Mouse (Mus musculus) forebrain, embryonic 10.5 days (tissue): ENCODE data around the gene Ocln. TPM values are rescaled to one million over a fixed set of nuclear protein-coding genes. Genes with fewer than 3 reads are reported as not detected.

Experiments
- DNase-seq: peaks from one replicate; pipeline ENCODE4 v3.0.0-alpha.2; 2017; ENCODE audit warnings: low spot score; ENCODE audit errors: extremely low spot score
- H3K27ac ChIP-seq: fragments of 300-500 bp; sonication (generic); 2 replicates; pipeline ENCODE4 v1.5.1; 2016; ENCODE audit warnings: mild to moderate bottlenecking
- H3K27me3 ChIP-seq: fragments of 300-500 bp; sonication (generic); 2 replicates; pipeline ENCODE4 v1.6.1; 2016; ENCODE audit warnings: mild to moderate bottlenecking; ENCODE audit not compliant: poor library complexity, severe bottlenecking
- H3K36me3 ChIP-seq: fragments of 300-500 bp; sonication (generic); replicated peaks from 2 replicates; pipeline ENCODE4 v1.6.1; 2016; ENCODE audit warnings: mild to moderate bottlenecking, moderate library complexity
- H3K4me1 ChIP-seq: fragments of 300-500 bp; sonication (generic); 2 replicates; pipeline ENCODE4 v1.6.1; 2016
- H3K4me3 ChIP-seq: fragments of 300-500 bp; sonication (generic); 2 replicates; pipeline ENCODE4 v1.5.1; 2016; ENCODE audit warnings: mild to moderate bottlenecking, moderate library complexity
- H3K9me3 ChIP-seq: fragments of 300-500 bp; sonication (generic); 2 replicates; pipeline ENCODE4 v1.6.1; 2016; ENCODE audit warnings: mild to moderate bottlenecking, moderate library complexity
- WGBS: fragments of 180-500 bp; shearing (Covaris S2); methylation state at CpG from one replicate; pipeline ENCODE4 v1.1.7; 2016; 5-methylcytosine and 5-hydroxymethylcytosine counted together
- polyA plus RNA-seq: library from polyadenylated mRNA; unstranded; fragments of >200 nt; fragmentation: Nextera tagmentation; extraction: Ambion mirVana; gene quantifications from 2 replicates; pipeline ENCODE4 v1.2.1, GENCODE M21; 2016

The Ocln gene
- 3.1 and 3.6 TPM in 2 replicates for polyA plus RNA-seq

DNA sequence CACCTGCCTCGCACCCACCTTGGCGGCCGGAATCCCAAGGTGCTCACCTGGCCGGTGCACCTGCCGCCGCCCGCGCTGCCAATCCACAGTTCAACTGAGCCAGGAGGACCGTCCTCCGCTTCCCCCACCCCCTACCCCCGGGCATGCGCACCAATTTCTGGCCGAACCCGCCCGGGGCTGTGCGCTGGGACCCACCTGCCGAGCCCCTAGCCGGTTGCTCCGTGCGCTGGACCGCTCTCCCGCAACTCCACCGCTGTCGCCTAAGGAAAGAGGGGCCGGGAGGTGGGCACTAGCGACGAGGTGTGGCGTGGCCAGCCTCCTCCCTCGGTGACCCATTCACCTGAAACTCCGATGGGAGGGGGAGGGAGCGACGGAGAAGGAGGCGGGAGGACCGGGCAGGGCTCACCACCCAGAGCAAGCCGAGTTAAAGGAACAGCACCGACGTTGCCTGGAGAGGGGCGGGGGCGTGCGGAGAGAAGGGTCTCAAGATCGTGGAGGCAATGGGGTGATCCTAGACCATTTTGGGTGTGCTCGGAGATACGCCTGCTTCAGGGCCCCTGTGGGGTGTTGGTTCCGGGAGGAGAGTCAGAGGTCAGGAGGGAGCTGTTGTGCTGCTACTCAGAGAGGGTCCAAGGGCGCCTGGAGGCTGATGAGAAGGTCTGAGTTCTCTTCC, at the start of gene Ocln:
TSS of gene Ocln (minus strand) at position 350 of the 673 bp plus-strand sequence.
- Histone ChIP-seq H3K4me1 (peaks cover 21% of the 10 kb centered on the region), H3K27ac (peak within 1 kb of the TSS; percentile 69), H3K9me3 (no peaks in the 10 kb centered on the region), H3K27me3 (peaks cover 63% of the 10 kb centered on the region), H3K36me3 (no peaks in the 10 kb centered on the region), H3K4me3 (peak within 1 kb of the TSS; percentile 75)
- peak; percentile 46 for DNase-seq
- WGBS: under 1% methylated on average over 45 of the region's 45 CpGs

DNA sequence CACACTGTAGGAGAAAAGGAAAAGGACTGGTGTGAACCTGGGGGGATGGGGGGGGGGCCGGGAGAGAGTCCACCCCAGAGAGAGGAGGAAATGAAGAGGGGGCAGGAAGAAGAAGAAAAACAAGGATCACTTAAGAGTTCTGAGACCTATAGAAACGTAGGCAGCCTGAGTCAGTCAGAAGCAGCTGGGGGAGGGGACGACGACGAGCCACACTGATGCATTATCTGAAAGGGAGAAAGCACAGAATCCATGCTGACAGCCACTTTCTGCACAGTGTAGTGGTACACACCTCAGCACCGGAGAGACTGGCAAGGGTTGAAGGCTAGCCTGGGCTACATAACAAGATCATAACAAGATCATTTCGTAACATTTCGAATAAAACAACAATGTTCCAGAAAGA, 48.5 kb upstream of the Ocln start:
- no peak overlapping the region for H3K27ac ChIP-seq
- 79% methylated on average over 8 of the region's 8 CpGs for WGBS
- peaks cover 8% of the 10 kb centered on the region for H3K4me1 ChIP-seq
- H3K9me3 ChIP-seq: no peaks in the 10 kb centered on the region
- no peak for DNase-seq
- H3K36me3 ChIP-seq: no peaks in the 10 kb centered on the region
- H3K27me3 ChIP-seq: no peaks in the 10 kb centered on the region
- no peak overlapping the region for H3K4me3 ChIP-seq

DNA sequence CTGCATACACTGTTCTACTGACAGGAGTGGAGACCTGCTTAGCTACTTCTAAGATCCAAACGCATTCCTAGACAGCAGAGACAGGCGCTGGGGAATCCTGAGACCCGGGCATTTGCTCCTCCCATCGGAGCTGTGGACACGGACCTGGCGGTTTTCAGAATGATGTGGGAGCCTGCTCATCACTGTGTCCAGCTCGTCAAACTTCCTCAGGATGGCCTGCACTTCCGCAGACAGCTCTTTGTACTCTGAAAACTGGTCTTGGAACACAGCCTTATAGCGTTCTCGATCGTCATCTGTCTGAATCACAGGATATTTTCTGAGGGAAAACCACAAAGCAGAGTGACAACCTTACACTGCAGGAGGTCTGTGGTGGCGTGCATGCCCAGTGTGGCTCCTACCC, 47.8 kb upstream of the Ocln start:
- H3K4me1 ChIP-seq: peaks cover 8% of the 10 kb centered on the region
- H3K27me3 ChIP-seq: no peaks in the 10 kb centered on the region
- whole genome bisulfite sequencing: 88% methylated on average over 12 of the region's 12 CpGs
- no peak overlapping the region for H3K4me3 ChIP-seq
- no peak overlapping the region for H3K27ac ChIP-seq
- H3K36me3 ChIP-seq: no peaks in the 10 kb centered on the region
- DNase-seq: no peak
- no peaks in the 10 kb centered on the region for H3K9me3 ChIP-seq

DNA sequence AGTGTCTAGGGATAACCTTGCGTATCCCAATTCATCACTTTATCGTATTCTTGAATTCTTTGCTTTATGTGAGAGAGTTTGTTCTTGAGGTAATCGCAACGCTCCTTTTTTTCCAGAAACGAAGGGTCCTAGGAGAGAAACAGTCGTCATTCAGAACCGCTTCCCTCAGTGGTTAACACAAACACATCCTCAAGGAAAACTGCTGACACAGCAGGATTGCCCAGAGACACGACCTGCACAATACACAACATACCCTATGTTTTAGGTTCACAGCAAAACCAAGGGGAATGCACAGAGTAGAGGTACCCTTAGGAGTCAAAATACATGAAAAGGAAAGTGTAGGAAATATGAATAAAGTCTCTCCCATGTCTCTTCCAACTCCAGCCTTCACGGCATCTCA, 44.8 kb upstream of the Ocln start:
- Histone ChIP-seq H3K36me3 (no peaks in the 10 kb centered on the region), H3K4me3 (no peak overlapping the region), H3K4me1 (peaks cover 3% of the 10 kb centered on the region), H3K27me3 (no peaks in the 10 kb centered on the region), H3K9me3 (no peaks in the 10 kb centered on the region), H3K27ac (no peak overlapping the region)
- 85% methylated on average over 9 of the region's 9 CpGs for WGBS
- DNase-seq: no peak

DNA sequence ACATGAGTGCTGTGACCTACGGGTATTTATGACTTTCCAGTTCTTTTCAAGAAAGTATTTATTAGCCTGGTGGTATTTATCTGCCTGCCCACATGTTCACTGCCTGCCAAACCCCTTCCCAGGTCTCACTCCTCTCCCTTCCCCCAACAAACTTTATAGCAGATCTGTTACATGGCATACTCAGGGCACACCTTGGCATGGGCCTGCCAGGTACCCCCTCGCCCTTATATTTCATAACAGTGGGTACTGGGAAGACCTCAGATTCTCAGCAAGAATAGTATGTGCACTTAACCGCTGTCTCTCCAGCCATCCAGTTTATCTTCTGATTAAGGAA, 43.0 kb upstream of the Ocln start:
- DNase-seq: no peak
- Histone ChIP-seq H3K36me3 (no peaks in the 10 kb centered on the region), H3K27ac (no peak overlapping the region), H3K27me3 (no peaks in the 10 kb centered on the region), H3K4me3 (no peak overlapping the region), H3K4me1 (no peaks in the 10 kb centered on the region), H3K9me3 (no peaks in the 10 kb centered on the region)
- WGBS: 91% methylated on average over 3 of the region's 3 CpGs

DNA sequence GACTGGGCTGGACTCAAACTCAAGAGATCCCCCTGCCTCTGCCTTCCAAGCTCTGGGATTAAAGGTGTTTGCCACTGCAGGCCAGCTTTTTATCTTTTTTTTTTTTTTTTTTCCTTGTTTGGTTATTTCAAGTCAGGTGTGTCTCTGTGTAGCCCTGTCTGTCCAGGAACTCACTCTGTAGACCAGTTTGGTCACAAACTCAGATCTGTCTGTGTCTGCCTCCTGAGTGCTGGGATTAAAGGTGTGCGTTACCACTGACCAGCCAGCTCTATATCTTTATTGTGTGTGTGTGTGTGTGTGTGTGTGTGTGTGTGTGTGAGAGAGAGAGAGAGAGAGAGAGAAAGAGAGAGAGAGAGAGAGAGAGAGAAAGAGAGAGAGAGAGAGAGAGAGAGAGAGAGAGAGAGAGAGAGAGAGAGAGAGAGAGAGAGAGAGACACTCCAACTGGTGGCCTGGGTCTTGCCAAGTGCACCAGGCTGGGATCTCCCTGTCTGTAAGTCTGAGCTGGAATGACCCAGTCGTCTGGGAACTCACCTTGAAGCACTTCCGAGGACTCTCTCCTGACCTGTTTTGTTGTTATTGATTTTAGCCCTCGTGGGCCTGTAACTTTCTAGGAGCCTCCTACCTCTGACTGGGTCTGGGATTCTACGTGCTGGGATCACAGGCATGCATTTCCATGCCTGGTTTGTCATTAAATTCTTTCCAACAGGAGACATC, 42.5 kb upstream of the Ocln start:
- Histone ChIP-seq H3K4me1 (no peaks in the 10 kb centered on the region), H3K9me3 (no peaks in the 10 kb centered on the region), H3K4me3 (no peak overlapping the region), H3K27ac (no peak overlapping the region), H3K36me3 (no peaks in the 10 kb centered on the region), H3K27me3 (no peaks in the 10 kb centered on the region)
- no peak for DNase-seq
- WGBS: 68% methylated on average over 5 of the region's 5 CpGs

DNA sequence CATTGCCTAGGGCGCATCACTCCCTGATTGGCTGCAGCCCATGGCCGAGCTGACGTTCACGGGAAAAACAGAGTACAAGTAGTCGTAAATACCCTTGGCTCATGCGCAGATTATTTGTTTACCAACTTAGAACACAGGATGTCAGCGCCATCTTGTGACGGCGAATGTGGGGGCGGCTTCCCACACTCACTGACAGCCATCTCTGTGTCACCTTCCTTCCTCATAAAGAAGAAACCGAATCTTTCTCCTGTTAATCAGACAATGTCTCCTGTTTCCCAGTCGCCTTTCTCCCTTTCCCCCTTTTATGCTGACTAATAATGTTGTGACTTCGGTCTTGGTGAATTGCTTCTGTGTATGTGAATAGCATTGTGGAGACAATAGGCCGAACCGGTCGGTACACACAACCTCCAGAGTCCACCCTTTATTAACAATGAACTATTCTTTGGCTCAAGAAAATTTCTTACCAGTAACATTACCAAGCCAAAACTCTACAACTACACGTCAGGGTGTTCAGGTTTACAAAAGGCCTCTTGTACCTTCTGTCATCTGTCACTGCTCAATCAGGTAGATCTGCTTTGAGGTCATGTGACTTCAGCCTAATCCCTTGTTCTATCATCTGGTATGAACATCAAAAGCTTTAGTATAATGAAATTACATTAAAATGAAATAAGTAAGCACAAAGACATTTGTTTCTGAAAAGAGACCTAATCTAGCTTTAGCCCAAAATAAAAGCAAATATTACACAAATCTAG, 41.7 kb upstream of the Ocln start:
- Histone ChIP-seq H3K4me3 (peak overlapping the region; percentile 27), H3K4me1 (no peaks in the 10 kb centered on the region), H3K9me3 (no peaks in the 10 kb centered on the region), H3K27me3 (no peaks in the 10 kb centered on the region), H3K36me3 (no peaks in the 10 kb centered on the region), H3K27ac (0 out of 2 replicates have a peak overlapping the region, but pooled peaks have one; percentile 48)
- WGBS: 60% methylated on average over 13 of the region's 17 CpGs
- DNase-seq: no peak

DNA sequence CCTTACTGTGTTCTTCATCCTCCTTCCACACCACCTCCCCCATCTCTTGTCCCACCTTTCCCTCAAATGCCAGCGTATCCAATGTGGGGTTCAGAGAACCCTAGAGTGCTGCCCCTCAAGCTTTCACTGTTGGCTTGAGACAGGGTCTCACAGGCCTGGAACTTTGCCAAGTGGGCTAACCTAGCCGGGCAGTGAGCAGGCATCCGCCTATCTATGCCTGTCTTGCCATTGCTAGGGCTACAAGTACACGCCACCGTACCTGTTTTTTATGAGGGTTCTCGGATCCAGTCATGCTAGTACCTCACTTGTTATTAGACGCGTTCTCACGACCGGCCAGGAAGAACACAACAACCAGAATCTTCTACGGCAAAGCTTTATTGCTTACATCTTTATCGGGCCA, 36.1 kb upstream of the Ocln start:
- Histone ChIP-seq H3K27ac (no peak overlapping the region), H3K4me3 (no peak overlapping the region), H3K36me3 (no peaks in the 10 kb centered on the region), H3K9me3 (no peaks in the 10 kb centered on the region), H3K4me1 (no peaks in the 10 kb centered on the region), H3K27me3 (no peaks in the 10 kb centered on the region)
- DNase-seq: no peak
- 88% methylated on average over 12 of the region's 12 CpGs for WGBS

DNA sequence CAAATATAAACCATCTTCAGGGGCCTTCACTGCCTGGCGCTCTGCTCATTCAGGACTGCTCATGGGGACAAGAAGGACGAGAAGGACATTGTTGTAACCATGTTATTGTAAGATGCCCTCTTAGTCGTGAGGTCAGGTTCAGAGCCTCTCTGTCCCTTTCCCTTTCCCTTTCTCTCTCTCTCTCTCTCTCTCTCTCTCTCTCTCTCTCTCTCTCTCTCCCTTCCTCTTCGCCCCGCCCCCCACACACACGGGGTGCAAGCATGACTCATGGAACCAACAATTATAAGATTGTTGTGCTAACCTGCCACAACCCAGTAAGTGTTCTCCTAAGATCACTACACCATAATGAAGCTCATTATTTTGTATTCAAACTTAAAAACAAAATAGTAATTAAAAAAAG, 29.6 kb upstream of the Ocln start:
- 55% methylated on average over 6 of the region's 6 CpGs for WGBS
- Histone ChIP-seq H3K9me3 (no peaks in the 10 kb centered on the region), H3K36me3 (no peaks in the 10 kb centered on the region), H3K27ac (no peak overlapping the region), H3K4me3 (no peak overlapping the region), H3K27me3 (no peaks in the 10 kb centered on the region), H3K4me1 (peaks cover 10% of the 10 kb centered on the region; the same call in 1 of the 2 replicates)
- no peak for DNase-seq

DNA sequence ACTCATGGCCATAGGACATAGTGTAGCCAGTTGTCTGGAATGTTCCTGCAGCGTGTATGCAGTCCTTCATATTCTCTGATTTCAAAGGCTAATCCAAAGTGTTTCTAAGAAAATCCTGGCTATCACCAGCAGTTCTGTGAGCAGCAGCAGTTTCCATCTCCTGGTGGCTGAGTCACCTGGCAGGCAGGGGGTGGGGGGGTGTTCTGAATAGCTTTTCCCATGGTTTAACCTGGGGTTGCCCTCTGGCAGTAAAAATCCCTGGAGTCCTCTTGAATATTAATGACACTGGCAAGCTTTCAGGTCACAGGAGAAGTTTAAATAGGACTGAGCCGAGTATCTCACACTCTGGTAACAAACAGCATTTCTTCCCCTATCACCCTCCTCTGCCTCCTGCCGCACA, 29.2 kb upstream of the Ocln start:
- peaks cover 10% of the 10 kb centered on the region; the same call in 1 of the 2 replicates for H3K4me1 ChIP-seq
- no peaks in the 10 kb centered on the region for H3K9me3 ChIP-seq
- H3K27me3 ChIP-seq: no peaks in the 10 kb centered on the region
- no peak for DNase-seq
- WGBS: 58% methylated on average over 3 of the region's 3 CpGs
- no peaks in the 10 kb centered on the region for H3K36me3 ChIP-seq
- H3K4me3 ChIP-seq: no peak overlapping the region
- no peak overlapping the region for H3K27ac ChIP-seq

DNA sequence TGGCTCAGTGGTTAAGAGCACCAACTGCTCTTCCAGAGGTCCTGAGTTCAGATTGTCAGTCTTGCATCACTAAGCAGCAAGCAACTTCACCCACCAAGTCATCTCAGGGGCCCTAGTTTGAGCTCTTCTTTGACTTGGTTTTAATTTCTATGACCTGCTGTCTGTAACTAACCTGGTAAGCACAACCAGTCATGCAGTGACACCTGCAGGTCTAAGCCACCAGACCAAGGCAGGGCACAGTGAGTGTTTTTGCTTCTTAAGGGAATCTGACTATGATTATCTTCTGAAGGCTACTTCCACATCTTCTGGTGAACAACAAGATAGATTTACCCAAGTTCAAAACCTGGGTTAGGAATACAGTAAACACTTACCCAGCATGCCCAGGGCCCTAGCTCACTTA, 27.4 kb upstream of the Ocln start:
- no peak for DNase-seq
- no peaks in the 10 kb centered on the region for H3K9me3 ChIP-seq
- H3K4me1 ChIP-seq: peaks cover 10% of the 10 kb centered on the region; the same call in 1 of the 2 replicates
- H3K36me3 ChIP-seq: no peaks in the 10 kb centered on the region
- H3K27me3 ChIP-seq: no peaks in the 10 kb centered on the region
- no peak overlapping the region for H3K4me3 ChIP-seq
- H3K27ac ChIP-seq: no peak overlapping the region

DNA sequence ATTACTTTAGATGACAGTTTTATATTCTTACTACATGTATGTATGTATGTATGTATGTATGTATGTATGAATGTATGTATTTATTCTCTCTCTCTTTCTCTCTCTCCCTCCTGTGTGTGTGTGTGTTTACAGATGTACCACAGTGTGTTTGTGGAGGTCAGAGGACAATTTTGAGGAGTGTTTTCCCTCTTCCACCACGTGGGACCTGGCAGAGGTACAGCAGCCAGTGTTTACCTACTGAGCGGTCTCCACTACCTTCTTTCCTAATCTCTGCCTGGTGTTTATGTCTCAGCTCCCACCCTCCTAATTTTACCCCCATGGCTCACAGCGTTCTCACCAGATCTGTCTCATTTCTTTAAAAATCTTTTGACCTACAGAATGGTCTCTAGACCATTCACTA, 26.7 kb upstream of the Ocln start:
- Histone ChIP-seq H3K36me3 (no peaks in the 10 kb centered on the region), H3K27me3 (no peaks in the 10 kb centered on the region), H3K27ac (no peak overlapping the region), H3K4me1 (peaks cover 10% of the 10 kb centered on the region; the same call in 1 of the 2 replicates), H3K9me3 (no peaks in the 10 kb centered on the region), H3K4me3 (no peak overlapping the region)
- WGBS: 70% methylated on average over 3 of the region's 3 CpGs
- no peak for DNase-seq

DNA sequence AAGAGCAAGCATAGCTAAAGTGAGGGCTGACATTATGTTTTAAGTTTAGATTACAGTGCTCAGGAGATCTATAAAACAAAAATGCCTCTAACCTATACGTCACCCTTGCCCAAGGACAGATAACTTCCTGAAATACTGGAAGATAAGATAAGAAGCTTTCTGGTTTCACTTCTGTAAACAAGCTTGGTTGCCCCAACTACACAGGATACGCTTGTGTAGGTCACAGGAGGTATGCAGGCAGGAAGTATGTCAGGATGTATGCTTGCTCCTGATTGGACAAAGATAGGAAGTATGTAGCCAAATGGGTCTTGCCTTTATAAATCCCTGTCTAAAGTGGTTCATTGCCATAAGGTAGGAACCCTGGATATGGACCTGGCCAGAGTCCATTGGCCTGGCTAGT, 23.4 kb upstream of the Ocln start:
- no peaks in the 10 kb centered on the region for H3K36me3 ChIP-seq
- H3K4me1 ChIP-seq: no peaks in the 10 kb centered on the region
- H3K27me3 ChIP-seq: no peaks in the 10 kb centered on the region
- no peaks in the 10 kb centered on the region for H3K9me3 ChIP-seq
- H3K27ac ChIP-seq: no peak overlapping the region
- 79% methylated on average over 2 of the region's 2 CpGs for WGBS
- H3K4me3 ChIP-seq: no peak overlapping the region
- no peak for DNase-seq
